Mouse (Mus musculus) heart, embryonic 10.5 days (tissue): ENCODE data around the gene Zfp787. TPM values are rescaled to one million over a fixed set of nuclear protein-coding genes. Genes with fewer than 3 reads are reported as not detected.
"Not testable (repeated sequence)": the region's sequence is repeated elsewhere in the genome, so short reads cannot be mapped to it uniquely, and the experiment has no call there.

ENCODE experiments used
- DNase-seq: peaks from one replicate; pipeline ENCODE4 v3.0.0-alpha.2; 2017; ENCODE audit warnings: low spot score
- H3K27ac ChIP-seq: fragments of 300-500 bp; sonication (generic); 2 replicates; pipeline ENCODE4 v1.5.1; 2016; ENCODE audit warnings: mild to moderate bottlenecking
- H3K27me3 ChIP-seq: fragments of 300-500 bp; sonication (generic); 2 replicates; pipeline ENCODE4 v1.6.1; 2016; ENCODE audit warnings: mild to moderate bottlenecking; ENCODE audit not compliant: poor library complexity, insufficient read depth, severe bottlenecking
- H3K36me3 ChIP-seq: fragments of 300-500 bp; sonication (generic); 2 replicates; pipeline ENCODE4 v1.6.1; 2016; ENCODE audit warnings: mild to moderate bottlenecking, moderate library complexity
- H3K4me1 ChIP-seq: fragments of 300-500 bp; sonication (generic); 2 replicates; pipeline ENCODE4 v1.6.1; 2016; ENCODE audit warnings: mild to moderate bottlenecking
- H3K4me3 ChIP-seq: fragments of 300-500 bp; sonication (generic); 2 replicates; pipeline ENCODE4 v1.5.1; 2016; ENCODE audit warnings: mild to moderate bottlenecking, moderate library complexity
- H3K9me3 ChIP-seq: fragments of 300-500 bp; sonication (generic); 2 replicates; pipeline ENCODE4 v1.6.1; 2016; ENCODE audit warnings: mild to moderate bottlenecking, moderate library complexity
- WGBS: fragments of 180-500 bp; shearing (Covaris S2); methylation state at CpG from one replicate; pipeline ENCODE4 v1.1.7; 2016; 5-methylcytosine and 5-hydroxymethylcytosine counted together
- polyA plus RNA-seq: library from polyadenylated mRNA; unstranded; fragments of >200 nt; fragmentation: Nextera tagmentation; extraction: Ambion mirVana; gene quantifications from 2 replicates; pipeline ENCODE4 v1.2.1, GENCODE M21; 2016

Gene Zfp787
- polyA plus RNA-seq, 1 experiment from 2014 or later: 31.1 TPM

DNA sequence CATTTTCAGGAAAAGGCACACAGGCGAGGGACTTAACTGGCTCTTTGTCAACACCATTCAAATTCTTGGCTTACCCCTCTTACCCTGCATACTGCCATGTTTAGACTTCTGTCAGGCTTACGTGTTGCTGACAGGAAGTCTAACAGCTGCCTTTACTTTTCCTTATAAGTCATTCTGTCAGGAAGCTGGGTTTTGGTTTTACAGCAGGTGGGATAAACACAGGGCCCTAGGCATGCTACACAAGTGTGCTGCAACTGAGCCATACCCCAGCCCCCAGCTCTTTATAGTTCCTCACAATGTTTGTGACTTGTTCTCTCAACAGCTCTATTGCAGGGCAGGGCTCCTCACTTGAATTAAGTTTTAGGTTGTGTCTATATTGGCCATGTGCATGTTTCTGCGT, 16.5 kb downstream of the Zfp787 start:
- Histone ChIP-seq H3K27me3 (no peaks in the 10 kb centered on the region), H3K36me3 (peaks cover 51% of the 10 kb centered on the region), H3K4me3 (no peak overlapping the region), H3K4me1 (peaks cover 12% of the 10 kb centered on the region), H3K27ac (no peak overlapping the region), H3K9me3 (no peaks in the 10 kb centered on the region)
- WGBS: 79% methylated on average over 3 of the region's 3 CpGs
- DNase-seq: no peak

DNA sequence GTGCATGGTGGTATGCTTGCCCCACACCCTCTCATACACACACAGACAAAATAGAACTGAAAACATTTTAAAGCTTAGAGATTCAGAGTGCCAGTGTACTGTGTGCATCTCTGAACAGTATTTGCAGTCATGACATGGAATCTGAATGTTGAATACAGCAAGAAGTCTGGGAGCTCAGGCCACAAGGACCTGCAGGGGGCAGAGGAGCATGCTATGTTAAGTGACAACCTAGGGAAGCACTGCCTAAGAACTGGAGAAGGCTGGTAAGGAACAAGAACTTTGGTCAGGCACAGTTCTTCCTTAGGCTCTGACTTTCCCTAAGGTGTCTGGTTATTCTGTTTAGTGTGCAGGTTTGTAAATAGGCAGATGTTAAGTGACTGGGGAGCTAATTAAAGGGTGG, 19.3 kb downstream of the Zfp787 start:
- Histone ChIP-seq H3K9me3 (peaks cover 24% of the 10 kb centered on the region), H3K4me1 (0 out of 2 replicates have a peak, but pooled peaks cover 4% of the 10 kb centered on the region), H3K36me3 (peaks cover 73% of the 10 kb centered on the region), H3K27me3 (no peaks in the 10 kb centered on the region), H3K27ac (no peak overlapping the region), H3K4me3 (no peak overlapping the region)
- DNase-seq: no peak

DNA sequence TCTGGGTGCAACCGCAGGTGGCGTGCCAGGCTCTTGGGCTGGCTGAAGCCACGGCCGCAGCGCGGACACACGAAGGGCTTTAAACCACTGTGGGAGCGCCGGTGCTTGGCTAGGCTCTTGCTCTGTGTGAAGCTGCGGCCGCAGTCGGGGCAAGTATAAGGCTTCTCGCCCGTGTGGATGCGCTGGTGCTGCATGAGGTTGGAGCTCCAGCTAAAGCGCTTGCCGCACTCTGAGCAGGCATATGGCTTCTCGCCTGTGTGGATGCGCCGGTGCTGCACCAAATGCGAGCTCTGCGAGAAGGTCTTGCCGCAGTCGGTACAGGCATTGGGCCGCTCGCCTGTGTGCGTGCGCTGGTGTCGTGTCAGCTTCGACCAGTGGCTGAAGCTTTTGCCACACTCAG, 23.2 kb downstream of the Zfp787 start:
- H3K4me1 ChIP-seq: no peaks in the 10 kb centered on the region
- 73% methylated on average over 30 of the region's 30 CpGs for WGBS
- no peak overlapping the region for H3K27ac ChIP-seq
- H3K4me3 ChIP-seq: no peak overlapping the region
- peaks cover 66% of the 10 kb centered on the region for H3K36me3 ChIP-seq
- peaks cover 24% of the 10 kb centered on the region for H3K9me3 ChIP-seq
- no peaks in the 10 kb centered on the region for H3K27me3 ChIP-seq
- DNase-seq: no peak

DNA sequence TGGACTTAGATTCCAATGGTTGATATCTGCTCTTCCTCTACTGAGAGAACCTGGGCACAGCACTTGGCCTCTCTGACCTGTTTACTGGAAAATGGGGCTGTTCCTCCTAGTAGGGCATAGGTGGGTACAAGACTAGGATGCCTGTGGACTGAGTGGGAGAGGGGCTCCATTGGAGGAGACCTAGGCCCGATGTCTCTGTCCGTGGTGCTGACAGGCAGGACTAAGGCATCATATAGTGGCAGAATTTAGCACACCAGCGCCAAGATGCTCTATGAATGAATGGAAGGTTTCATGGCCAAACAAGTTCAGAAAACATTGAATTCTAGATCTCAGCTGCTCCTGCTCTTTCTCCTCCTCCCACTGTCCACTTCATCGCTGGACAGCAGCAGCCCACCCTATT, 25.5 kb downstream of the Zfp787 start:
- H3K27ac ChIP-seq: no peak overlapping the region
- peaks cover 47% of the 10 kb centered on the region for H3K36me3 ChIP-seq
- H3K4me1 ChIP-seq: peaks cover 6% of the 10 kb centered on the region; the same call in 1 of the 2 replicates
- H3K4me3 ChIP-seq: no peak overlapping the region
- H3K27me3 ChIP-seq: no peaks in the 10 kb centered on the region
- WGBS: 33% methylated on average over 4 of the region's 4 CpGs
- H3K9me3 ChIP-seq: peaks cover 24% of the 10 kb centered on the region
- no peak for DNase-seq

DNA sequence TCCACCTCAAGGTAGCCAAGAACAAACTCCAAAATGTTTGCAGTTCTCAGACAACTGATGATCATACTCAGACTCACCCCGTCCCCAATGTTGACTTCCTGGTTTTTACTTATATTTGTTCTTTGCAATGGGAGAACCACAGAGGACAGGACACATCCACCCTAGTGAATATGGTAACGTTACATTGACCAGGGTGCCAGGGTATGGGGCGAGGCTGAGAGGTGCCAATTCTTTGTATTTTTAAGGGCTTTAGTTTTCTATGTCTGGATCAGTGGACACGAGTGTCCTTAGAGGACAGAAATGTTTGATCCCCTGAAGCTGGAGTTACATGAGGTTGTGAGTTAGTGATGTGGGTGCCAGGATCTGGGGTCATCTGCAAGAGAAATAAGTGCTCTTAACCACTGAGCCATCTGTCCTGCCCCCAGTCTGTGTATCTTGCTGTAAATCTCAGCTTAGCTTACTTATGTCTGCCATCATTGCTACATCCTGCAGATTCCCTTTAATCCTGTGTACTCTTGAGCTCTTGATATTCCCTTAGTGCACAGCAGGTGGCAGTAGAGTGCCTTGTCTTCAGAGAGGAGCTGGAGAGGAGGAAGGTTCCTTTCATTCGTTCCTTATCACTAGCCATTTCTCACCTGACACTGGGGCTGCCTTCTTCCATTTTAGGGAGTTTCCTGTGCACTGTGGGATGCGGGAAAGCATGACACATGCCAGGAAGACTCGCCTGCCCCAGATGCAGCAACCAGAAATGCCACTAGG, 28.9 kb downstream of the Zfp787 start:
- H3K27ac ChIP-seq: no peak overlapping the region
- DNase-seq: peak; percentile 81
- H3K27me3 ChIP-seq: no peaks in the 10 kb centered on the region
- WGBS: 33% methylated on average over 7 of the region's 7 CpGs
- peaks cover 3% of the 10 kb centered on the region; the same call in 1 of the 2 replicates for H3K9me3 ChIP-seq
- H3K4me3 ChIP-seq: no peak overlapping the region
- H3K36me3 ChIP-seq: peaks cover 12% of the 10 kb centered on the region
- peaks cover 6% of the 10 kb centered on the region; the same call in 1 of the 2 replicates for H3K4me1 ChIP-seq

DNA sequence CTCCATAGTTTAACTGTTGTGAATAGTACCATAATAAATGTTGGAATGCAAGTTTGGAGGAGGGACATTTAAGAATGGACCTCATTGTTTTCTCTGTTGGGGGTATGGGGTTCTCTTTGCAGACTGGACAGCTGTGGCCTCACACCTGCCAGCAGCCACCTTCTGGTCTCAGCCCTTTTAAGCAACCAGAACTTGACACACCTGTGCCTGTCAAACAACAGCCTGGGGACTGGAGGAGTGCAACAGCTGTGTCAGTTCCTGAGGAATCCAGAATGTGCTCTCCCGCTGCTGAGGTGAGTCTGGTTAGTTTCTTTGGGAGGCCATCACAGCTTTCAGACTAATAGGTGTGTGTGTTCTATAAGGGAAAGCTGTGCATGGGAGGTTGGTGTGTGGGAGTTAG, 34.7 kb downstream of the Zfp787 start:
- DNase-seq, H3K36me3 ChIP-seq, H3K27ac ChIP-seq, H3K4me1 ChIP-seq, H3K4me3 ChIP-seq, H3K9me3 ChIP-seq, H3K27me3 ChIP-seq: not testable (repeated sequence)
- 77% methylated on average over 1 of the region's 1 CpGs for WGBS

DNA sequence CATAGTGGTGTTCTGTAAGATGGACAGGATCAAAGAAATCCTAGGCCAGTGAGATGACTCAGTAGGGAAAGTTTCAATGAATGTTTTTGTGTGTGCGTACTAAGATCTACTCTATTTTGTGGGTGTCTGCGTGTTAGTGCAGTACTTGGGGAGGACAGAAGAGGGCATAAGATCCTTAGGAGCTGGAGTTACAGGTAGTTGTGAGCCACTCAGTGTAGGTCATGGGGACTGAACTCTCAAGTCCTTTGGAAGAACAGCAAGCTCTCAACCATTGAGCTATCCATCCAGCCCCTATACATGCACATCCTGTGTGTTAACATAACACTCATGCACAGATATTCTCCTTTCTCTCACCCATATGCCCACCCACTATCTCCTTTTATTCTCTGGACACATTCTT, 35.7 kb downstream of the Zfp787 start:
- not testable (repeated sequence) for H3K27ac ChIP-seq, H3K4me1 ChIP-seq, H3K27me3 ChIP-seq, DNase-seq, H3K9me3 ChIP-seq, H3K4me3 ChIP-seq, H3K36me3 ChIP-seq
- 76% methylated on average over 2 of the region's 2 CpGs for WGBS

DNA sequence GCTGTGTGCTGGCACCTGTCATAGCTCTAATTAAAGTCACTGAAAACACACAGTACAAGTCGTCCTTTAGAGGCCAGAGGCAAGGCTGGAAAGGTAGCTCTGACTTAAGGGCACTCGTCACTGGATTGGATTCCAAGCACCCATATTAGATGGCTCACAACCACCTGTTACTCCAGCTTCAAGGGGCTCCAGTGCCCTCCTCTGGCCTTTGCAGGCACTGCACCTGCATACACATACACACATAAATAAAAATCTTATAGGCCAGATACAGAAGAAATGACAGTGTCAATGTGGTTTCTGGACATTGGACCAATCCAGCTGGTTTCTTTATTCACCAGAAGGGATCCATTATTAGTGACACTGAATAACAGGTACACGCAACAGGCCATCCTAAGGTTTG, 36.3 kb downstream of the Zfp787 start:
- Histone ChIP-seq H3K9me3 (0 out of 2 replicates have a peak, but pooled peaks cover 3% of the 10 kb centered on the region), H3K4me1 (no peaks in the 10 kb centered on the region), H3K27ac (no peak overlapping the region), H3K27me3 (no peaks in the 10 kb centered on the region), H3K4me3 (no peak overlapping the region), H3K36me3 (no peaks in the 10 kb centered on the region)
- WGBS: 70% methylated on average over 3 of the region's 3 CpGs
- peak; percentile 33 for DNase-seq

Other genes starting within 250 kb of the Zfp787 start
- gene Vmn1r65, start 145.0 kb downstream of the Zfp787 start, polyA plus RNA-seq: not detected in 2 replicates
- gene Nlrp4c, start 110.8 kb downstream of the Zfp787 start, polyA plus RNA-seq: not detected in 2 replicates
- gene Zfp444, start 16.2 kb upstream of the Zfp787 start, polyA plus RNA-seq: 38.6 and 51.4 TPM in 2 replicates
- not detected in 2 replicates for gene Galp, start 41.1 kb upstream of the Zfp787 start, polyA plus RNA-seq
- gene Zscan5b, start 66.3 kb upstream of the Zfp787 start, polyA plus RNA-seq: not detected in 2 replicates
- not detected in 2 replicates for gene Epp13, start 96.7 kb upstream of the Zfp787 start, polyA plus RNA-seq
- 3.4 and 4.1 TPM in 2 replicates for gene Zfp667, start 130.6 kb upstream of the Zfp787 start, polyA plus RNA-seq
- gene Zfp583, start 175.3 kb upstream of the Zfp787 start, polyA plus RNA-seq: 4.9 and 5.3 TPM in 2 replicates
- gene Gm3854, start 187.8 kb upstream of the Zfp787 start, polyA plus RNA-seq: 1.8 and 2.4 TPM in 2 replicates
- 0.83 and 1.3 TPM in 2 replicates for gene Zfp78, start 207.3 kb upstream of the Zfp787 start, polyA plus RNA-seq
- 8.6 and 9.5 TPM in 2 replicates for gene Zfp28, start 227.3 kb upstream of the Zfp787 start, polyA plus RNA-seq
- gene Smim17, start 242.7 kb upstream of the Zfp787 start, polyA plus RNA-seq: 0.18 and 0.21 TPM in 2 replicates